In the genomic region with DNA sequence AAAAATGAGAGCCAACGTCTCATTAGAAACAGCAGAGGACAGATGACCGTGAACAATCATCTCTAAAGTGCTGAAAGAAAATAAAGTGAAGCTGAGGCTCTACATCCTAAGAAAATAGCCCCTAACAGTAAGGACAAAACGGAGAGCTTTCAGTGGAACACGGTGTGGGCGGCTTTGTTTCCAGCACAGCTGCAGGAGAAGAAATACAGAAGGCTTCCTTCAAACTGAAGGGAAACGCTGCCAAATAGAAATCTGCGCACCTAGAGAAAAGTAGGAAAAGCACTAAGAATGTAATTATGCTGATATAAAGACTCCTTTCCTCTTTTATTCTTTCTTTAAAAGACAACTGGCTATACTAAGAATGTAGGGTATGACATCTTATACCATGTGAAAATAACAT, we compare ENCODE assay signal across 23 mouse cellular contexts.
A peak's percentile ranks its signal among the peaks of the same experiment; 100 is the strongest.
DNase-seq lines count a peak whose midpoint lies in the region; ATAC-seq and TF ChIP-seq lines count a peak whose summit lies in the region.
"Had no signal": no experiment of that assay in that cellular context is flagged by ENCODE, and none has a peak within 500 bp of the region (broad histone marks: within the 10 kb centered on the region; RNA-seq: fewer than 3 reads in every experiment).

No protein-coding gene starts in this region.

- 55% methylated on average over 7 of the region's 7 CpGs for WGBS in kidney, postnatal 0 days
- 51% methylated on average over 7 of the region's 7 CpGs for WGBS in lung, embryonic 16.5 days

- no peak overlapping the region for H3K4me3 ChIP-seq in kidney, postnatal 0 days (replicated peaks; ENCODE audit: low read depth, low read length)
- H3K4me3 ChIP-seq in lung, embryonic 16.5 days (ENCODE audit: low read length): no peak overlapping the region
- H3K4me3 ChIP-seq: embryonic facial prominence, embryonic 12.5 days; heart, adult 2 months; heart, embryonic 13.5 days; midbrain, embryonic 10.5 days had no signal

- no peaks in the 10 kb centered on the region for H3K9me3 ChIP-seq in kidney, postnatal 0 days (replicated peaks; ENCODE audit: low read length)
- no peaks in the 10 kb centered on the region for H3K9me3 ChIP-seq in lung, embryonic 16.5 days (ENCODE audit: control insufficient read depth, low read length)
- H3K9me3 ChIP-seq: embryonic facial prominence, embryonic 12.5 days; heart, embryonic 13.5 days; midbrain, embryonic 10.5 days had no signal

- no peak overlapping the region for H3K4me2 ChIP-seq in kidney, postnatal 0 days (ENCODE audit: low read length)
- no peak overlapping the region for H3K4me2 ChIP-seq in lung, embryonic 16.5 days (ENCODE audit: low read depth, low read length)
- H3K4me2 ChIP-seq: embryonic facial prominence, embryonic 12.5 days; heart, embryonic 13.5 days had no signal

- H3K4me1 ChIP-seq in kidney, postnatal 0 days (replicated peaks; ENCODE audit: insufficient read depth, low read length): no peaks in the 10 kb centered on the region
- H3K4me1 ChIP-seq in lung, embryonic 16.5 days (replicated peaks; ENCODE audit: control insufficient read depth, insufficient read depth, low read length): no peaks in the 10 kb centered on the region
- H3K4me1 ChIP-seq: embryonic facial prominence, embryonic 12.5 days; midbrain, embryonic 10.5 days had no signal

- H3K27ac ChIP-seq in kidney, postnatal 0 days: no peak overlapping the region
- peak overlapping the region; percentile 63 for H3K27ac ChIP-seq in lung, embryonic 16.5 days (ENCODE audit: low read length)
- H3K27ac ChIP-seq: embryonic facial prominence, embryonic 12.5 days; heart, adult 2 months; heart, embryonic 13.5 days; hindbrain, postnatal 0 days; midbrain, embryonic 10.5 days; stomach, postnatal 0 days had no signal

- DNase-seq in kidney, postnatal 0 days (ENCODE audit: low spot score): peak; percentile 4
- DNase-seq in kidney, adult 8-10 months: no peak
- DNase-seq in lung, postnatal 25 days (ENCODE audit: low spot score): no peak
- peak; percentile 55 to 56 for DNase-seq in right cerebral cortex, postnatal 10 days (ENCODE audit: low spot score in 2 of 2)
- DNase-seq in MN1 (ENCODE audit: low spot score): no peak
- no peak for DNase-seq in ovary, adult 18-20 months (ENCODE audit: low spot score)
- DNase-seq: adrenal gland, adult 2 months; cerebellum, adult 18-20 months; cerebellum, postnatal 25 days; gastrocnemius, postnatal 36 days; heart, adult 2 months; heart, postnatal 14 days; kidney, postnatal 36 days had no signal

- no peak for TF ChIP-seq CTCF in kidney, postnatal 0 days (IDR thresholded peaks at IDR 0.05; ENCODE audit: low read depth)

- H3K27me3 ChIP-seq in kidney, postnatal 0 days (ENCODE audit: insufficient read depth, low read length): no peaks in the 10 kb centered on the region
- H3K27me3 ChIP-seq in lung, embryonic 16.5 days (ENCODE audit: control insufficient read depth, insufficient read depth, low read depth, low read length): no peaks in the 10 kb centered on the region
- H3K27me3 ChIP-seq: embryonic facial prominence, embryonic 12.5 days; heart, embryonic 13.5 days; Patski had no signal

- no peak overlapping the region for H3K9ac ChIP-seq in kidney, postnatal 0 days (ENCODE audit: low read depth, low read length)
- no peak overlapping the region for H3K9ac ChIP-seq in lung, embryonic 16.5 days (ENCODE audit: low read length)
- H3K9ac ChIP-seq: embryonic facial prominence, embryonic 12.5 days; heart, embryonic 13.5 days had no signal

- no peak for ATAC-seq in kidney, postnatal 0 days (replicated peaks; ENCODE audit: low FRiP score, low read depth)
- no peak for ATAC-seq in lung, embryonic 16.5 days (ENCODE audit: low read depth)
- ATAC-seq: hindbrain, postnatal 0 days; intestine, embryonic 16.5 days; lung, postnatal 0 days; midbrain, embryonic 16.5 days; Patski had no signal

- no peaks in the 10 kb centered on the region for H3K36me3 ChIP-seq in kidney, postnatal 0 days (ENCODE audit: insufficient read depth, low read length)
- H3K36me3 ChIP-seq in lung, embryonic 16.5 days (ENCODE audit: control insufficient read depth, insufficient read depth, low read length): no peaks in the 10 kb centered on the region
- H3K36me3 ChIP-seq: embryonic facial prominence, embryonic 12.5 days; heart, embryonic 13.5 days; midbrain, embryonic 10.5 days had no signal

Comparison
In these comparisons a context has a peak if more than half of its experiments do, and no peak if none do; other contexts are left out.
1. DNase-seq: peak in kidney, postnatal 0 days (single experiment) and right cerebral cortex, postnatal 10 days (2 of 2); none in kidney, adult 8-10 months (0 of 2), lung, postnatal 25 days (single experiment), MN1 (single experiment) and ovary, adult 18-20 months (single experiment).